Mouse (Mus musculus) CH12.LX (cell line): ENCODE results near the gene Zcchc12. TPM values are rescaled to one million over a fixed set of nuclear protein-coding genes. Genes with fewer than 3 reads are reported as not detected.

Source experiments
- DNase-seq: peaks from one replicate; pipeline ENCODE4 v3.0.0-alpha.2; 2013; ENCODE audit errors: extremely low read depth
- H3K27ac ChIP-seq: 2 replicates; pipeline ENCODE4 v1.5.1; 2012; ENCODE audit warnings: low read depth, mild to moderate bottlenecking, control low read depth, moderate library complexity; ENCODE audit not compliant: insufficient read depth
- H3K27me3 ChIP-seq: replicated peaks from 2 replicates; pipeline ENCODE3; 2012; ENCODE audit warnings: inconsistent platforms
- H3K36me3 ChIP-seq, 2 experiments: replicated peaks in 1 of 2; 2 replicates each; pipeline versions ENCODE3 to v1.6.1; 2012; ENCODE audit warnings: inconsistent platforms in 1 of 2, low read length in 1 of 2, mild to moderate bottlenecking in 1 of 2, mixed read lengths in 1 of 2, moderate library complexity in 1 of 2; ENCODE audit not compliant: control insufficient read depth in 1 of 2, insufficient read depth in 1 of 2
- H3K4me1 ChIP-seq, 2 experiments: 2 replicates each; pipeline ENCODE4 v1.6.1; 2012; ENCODE audit warnings: inconsistent platforms in 1 of 2, moderate library complexity in 1 of 2; ENCODE audit not compliant: insufficient read depth in 2 of 2, control insufficient read depth in 1 of 2
- H3K4me2 ChIP-seq: 2 replicates; pipeline ENCODE4 v1.6.1; 2012; ENCODE audit warnings: low read depth, mild to moderate bottlenecking, control low read depth; ENCODE audit not compliant: poor library complexity, insufficient read depth, severe bottlenecking
- H3K4me3 ChIP-seq, 3 experiments: fragments of 150-350 bp in 1 of 3; sonication (generic) in 1 of 3; replicated peaks in 1 of 3; 2 replicates each; pipeline versions ENCODE3 to v1.5.1; 2011 to 2012; ENCODE audit warnings: low read depth in 2 of 3, low read length in 2 of 3, mild to moderate bottlenecking in 2 of 3, moderate library complexity in 2 of 3, control low read depth in 1 of 3, improper control_type of control experiment in 1 of 3, inconsistent platforms in 1 of 3, mixed read lengths in 1 of 3; ENCODE audit not compliant: poor library complexity in 1 of 3
- H3K79me2 ChIP-seq: replicated peaks from 2 replicates; pipeline ENCODE4 v1.6.1; 2012; ENCODE audit warnings: mild to moderate bottlenecking, moderate library complexity; ENCODE audit not compliant: control insufficient read depth, poor library complexity, insufficient read depth, severe bottlenecking; ENCODE audit errors: extremely low read depth
- H3K9ac ChIP-seq: 2 replicates; pipeline ENCODE4 v1.6.1; 2012; ENCODE audit warnings: low read depth, mild to moderate bottlenecking, control low read depth, moderate library complexity; ENCODE audit not compliant: insufficient read depth
- H3K9me3 ChIP-seq: replicated peaks from 2 replicates; pipeline ENCODE3; 2012; ENCODE audit warnings: low read length, inconsistent platforms, mixed read lengths
- BHLHE40 ChIP-seq: IDR thresholded peaks from 2 replicates; pipeline ENCODE4 v1.6.1; 2011; ENCODE audit warnings: mild to moderate bottlenecking, low read depth, low read length, improper control_type of control experiment
- CTCF ChIP-seq, 2 experiments: IDR thresholded peaks in 1 of 2; conservative IDR thresholded peaks in 1 of 2; 2 replicates each; pipeline ENCODE4 v1.5.1; 2011 to 2012; ENCODE audit warnings: low read depth in 2 of 2, low read length in 2 of 2, improper control_type of control experiment in 1 of 2, inconsistent platforms in 1 of 2, mild to moderate bottlenecking in 1 of 2, moderate library complexity in 1 of 2
- ELF1 ChIP-seq: IDR thresholded peaks from 2 replicates; pipeline ENCODE4 v1.6.1; 2014; ENCODE audit warnings: low read depth, mild to moderate bottlenecking, inconsistent platforms, low read length, improper control_type of control experiment
- ETS1 ChIP-seq: conservative IDR thresholded peaks from 2 replicates; pipeline ENCODE4 v1.6.1; 2012; ENCODE audit warnings: low read depth, mild to moderate bottlenecking, inconsistent platforms, low read length, improper control_type of control experiment, moderate library complexity
- GABPA ChIP-seq: IDR thresholded peaks from 2 replicates; pipeline ENCODE4 v1.6.1; 2012; ENCODE audit warnings: low read depth, low read length, improper control_type of control experiment, inconsistent platforms; ENCODE audit not compliant: insufficient replicate concordance
- HCFC1 ChIP-seq: IDR thresholded peaks from 2 replicates; pipeline ENCODE4 v1.6.1; 2012; ENCODE audit warnings: low read depth, mild to moderate bottlenecking, inconsistent platforms, low read length, improper control_type of control experiment
- MAFK ChIP-seq: IDR thresholded peaks from 2 replicates; pipeline ENCODE4 v1.6.1; 2011; ENCODE audit warnings: low read length, improper control_type of control experiment; ENCODE audit not compliant: insufficient replicate concordance
- MAX ChIP-seq: IDR thresholded peaks from 2 replicates; pipeline ENCODE4 v1.6.1; 2011; ENCODE audit warnings: low read length, improper control_type of control experiment
- MEF2A ChIP-seq: IDR thresholded peaks from 2 replicates; pipeline ENCODE4 v1.6.1; 2014; ENCODE audit warnings: low read depth, mild to moderate bottlenecking, inconsistent platforms, low read length, improper control_type of control experiment, borderline replicate concordance
- MXI1 ChIP-seq: IDR thresholded peaks from 2 replicates; pipeline ENCODE4 v1.6.1; 2011; ENCODE audit warnings: mild to moderate bottlenecking, low read depth, low read length, improper control_type of control experiment
- MYC ChIP-seq: IDR thresholded peaks from 2 replicates; pipeline ENCODE4 v1.6.1; 2011; ENCODE audit warnings: low read depth, mild to moderate bottlenecking, improper control_type of control experiment, low read length
- NELFE ChIP-seq: IDR thresholded peaks from 2 replicates; pipeline ENCODE4 v1.6.1; 2011; ENCODE audit warnings: low read depth, low read length, improper control_type of control experiment
- NRF1 ChIP-seq: IDR thresholded peaks from 2 replicates; pipeline ENCODE4 v1.6.1; 2014; ENCODE audit warnings: low read depth, mild to moderate bottlenecking, inconsistent platforms, low read length, improper control_type of control experiment, moderate library complexity
- POLR2A ChIP-seq: IDR thresholded peaks from 2 replicates; pipeline ENCODE4 v1.6.1; 2011; ENCODE audit warnings: low read depth, mild to moderate bottlenecking, improper control_type of control experiment, low read length
- POLR2AphosphoS2 ChIP-seq: IDR thresholded peaks from 2 replicates; pipeline ENCODE4 v1.6.1; 2011; ENCODE audit warnings: low read depth, low read length, improper control_type of control experiment
- RAD21 ChIP-seq: IDR thresholded peaks from 2 replicates; pipeline ENCODE4 v1.6.1; 2011; ENCODE audit warnings: low read depth, mild to moderate bottlenecking, low read length, improper control_type of control experiment, moderate library complexity
- SIN3A ChIP-seq: IDR thresholded peaks from 2 replicates; pipeline ENCODE4 v1.6.1; 2012; ENCODE audit warnings: low read length, improper control_type of control experiment, inconsistent platforms
- UBTF ChIP-seq: IDR thresholded peaks from 2 replicates; pipeline ENCODE4 v1.6.1; 2012; ENCODE audit warnings: low read depth, mild to moderate bottlenecking, inconsistent platforms, low read length, improper control_type of control experiment, moderate library complexity
- USF1 ChIP-seq: IDR thresholded peaks from 2 replicates; pipeline ENCODE4 v1.6.1; 2014; ENCODE audit warnings: low read depth, mild to moderate bottlenecking, inconsistent platforms, low read length, improper control_type of control experiment
- ZC3H11A ChIP-seq: IDR thresholded peaks from 2 replicates; pipeline ENCODE4 v1.6.1; 2012; ENCODE audit warnings: low read depth, mild to moderate bottlenecking, inconsistent platforms, low read length, improper control_type of control experiment
- ZKSCAN1 ChIP-seq: IDR thresholded peaks from 2 replicates; pipeline ENCODE4 v1.6.1; 2012; ENCODE audit warnings: low read depth, inconsistent platforms, low read length, improper control_type of control experiment, borderline replicate concordance
- ZMIZ1 ChIP-seq: IDR thresholded peaks from 2 replicates; pipeline ENCODE4 v1.6.1; 2012; ENCODE audit warnings: low read depth, mild to moderate bottlenecking, inconsistent platforms, low read length, improper control_type of control experiment
- dilution Hi-C: fragments of 300-500 bp; cut with MboI; formaldehyde crosslinking; loops from 2 replicates; pipeline ENCODE4 v1.14.3; 2020; ENCODE audit warnings: low sequenced_read_pairs; ENCODE audit not compliant: extremely low pct_unique_long_range_greater_than_20kb, extremely low pct_ligation_motif_present
- in situ Hi-C: fragments of 300-500 bp; cut with MboI; formaldehyde crosslinking; loops from 3 replicates; pipeline ENCODE4 v1.14.3; 2019; ENCODE audit warnings: low sequenced_read_pairs, low pct_ligation_motif_present, low pct_unique_long_range_greater_than_20kb, mixed read lengths
- polyA plus RNA-seq: library from polyadenylated mRNA; unstranded; fragments of >175 nt; gene quantifications from 2 replicates; pipeline ENCODE4 v1.2.1, GENCODE M21; 2012; ENCODE audit warnings: low read depth; ENCODE audit not compliant: insufficient read length
- total RNA-seq, 2 experiments: library from RNA; depleted of rRNA; stranded (reverse); fragments of 300-350 nt in 1 of 2; fragments of >200 nt in 1 of 2; gene quantifications; 2 replicates each; pipeline ENCODE4 v1.2.3; 2012 to 2014

Gene Zcchc12
- total and polyA plus RNA-seq, 3 experiments = not detected

DNA sequence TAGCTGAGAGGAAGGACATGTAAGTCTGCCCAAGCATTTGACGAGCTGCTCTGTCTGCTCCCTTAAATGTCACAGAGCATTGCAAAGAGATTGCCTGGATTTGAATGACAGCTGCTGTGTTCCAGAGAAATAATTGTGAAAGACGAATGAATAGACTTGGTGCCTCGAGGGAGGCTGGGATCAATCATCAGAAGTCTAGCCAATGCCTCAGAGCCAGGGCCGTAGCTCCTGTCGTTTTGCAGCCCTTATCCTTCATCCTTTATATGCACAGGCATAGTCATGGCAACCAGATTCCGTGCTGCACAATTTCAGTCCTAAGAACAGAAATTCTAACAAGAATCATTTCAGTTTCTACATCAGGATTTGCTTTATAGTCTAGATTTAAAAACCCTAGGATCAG lies 9.3 kb upstream of the Zcchc12 start:
- in situ Hi-C loops (loop anchor here (10.0 kb wide), 1 partner anchor 352 kb away; no protein-coding TSS in a partner anchor), dilution Hi-C loops (no loop called here)
- Histone ChIP-seq H3K4me1 (no peaks in the 10 kb centered on the region), H3K9me3 (no peaks in the 10 kb centered on the region), H3K9ac (no peak overlapping the region), H3K36me3 (no peaks in the 10 kb centered on the region), H3K4me2 (no peak overlapping the region), H3K27ac (no peak overlapping the region), H3K27me3 (no peaks in the 10 kb centered on the region), H3K79me2 (no peaks in the 10 kb centered on the region), H3K4me3 (no peak overlapping the region)
- no peak for DNase-seq
- no peak for TF ChIP-seq POLR2AphosphoS2
- TF ChIP-seq UBTF = no peak
- TF ChIP-seq ETS1 = no peak
- TF ChIP-seq USF1 = no peak
- TF ChIP-seq NRF1 = no peak
- TF ChIP-seq ZC3H11A = no peak
- TF ChIP-seq ZMIZ1 = no peak
- TF ChIP-seq BHLHE40 = no peak
- TF ChIP-seq MAX = no peak
- TF ChIP-seq MAFK = no peak
- no peak for TF ChIP-seq GABPA
- TF ChIP-seq MYC = no peak

DNA sequence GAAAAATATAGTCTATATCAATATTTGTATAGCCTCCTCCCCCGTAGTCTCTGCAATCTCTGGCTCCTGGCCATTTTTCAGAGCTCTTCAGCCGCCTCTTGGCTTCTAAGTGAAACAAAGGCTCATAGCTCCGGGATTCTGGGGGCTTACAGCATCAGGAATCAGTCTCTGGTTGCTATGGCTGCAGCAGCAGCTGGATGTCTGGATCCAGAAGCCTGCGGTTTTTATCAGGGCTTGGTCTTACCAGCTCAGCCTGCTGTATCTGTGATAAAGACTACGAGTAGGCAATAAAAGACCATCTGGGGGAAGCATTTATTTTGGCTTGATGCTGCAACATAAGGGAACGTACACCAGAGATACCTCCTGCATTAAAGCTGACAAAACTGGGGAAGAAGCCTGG lies 1.8 kb upstream of the Zcchc12 start:
- H3K79me2 ChIP-seq = no peaks in the 10 kb centered on the region
- no peaks in the 10 kb centered on the region for H3K9me3 ChIP-seq
- DNase-seq = no peak
- dilution Hi-C loops = no loop called here
- no peak overlapping the region for H3K4me3 ChIP-seq
- in situ Hi-C loops = no loop called here
- no peak for TF ChIP-seq CTCF (conservative IDR thresholded peaks at IDR 0.05 in 1 of 2, IDR thresholded peaks at IDR 0.05 in 1 of 2; ENCODE audit: low read depth in 2 of 2, low read length in 2 of 2)
- no peak for TF ChIP-seq SIN3A
- no peak for TF ChIP-seq ELF1
- no peak for TF ChIP-seq MXI1
- TF ChIP-seq MAFK = no peak
- TF ChIP-seq NELFE = no peak
- no peak for TF ChIP-seq USF1
- no peak for TF ChIP-seq RAD21
- no peak for TF ChIP-seq GABPA
- TF ChIP-seq HCFC1 = no peak
- no peak for TF ChIP-seq POLR2A
- TF ChIP-seq BHLHE40 = no peak
- TF ChIP-seq MEF2A = no peak
- no peak for TF ChIP-seq ZKSCAN1
- TF ChIP-seq, all 38 proteins: peak for 0
- no peaks in the 10 kb centered on the region for H3K4me1 ChIP-seq
- H3K27me3 ChIP-seq = no peaks in the 10 kb centered on the region
- H3K4me2 ChIP-seq = no peak overlapping the region
- H3K9ac ChIP-seq = no peak overlapping the region
- H3K36me3 ChIP-seq = no peaks in the 10 kb centered on the region
- H3K27ac ChIP-seq = no peak overlapping the region
